Mouse (Mus musculus) C2C12 (cell line): ENCODE data around the gene Dnah14.

Experiments
- CEBPB ChIP-seq: IDR thresholded peaks from one replicate; pipeline ENCODE4 v1.6.1; 2011; ENCODE audit warnings: low read depth, mild to moderate bottlenecking, control low read depth, moderate library complexity
- CTCF ChIP-seq: IDR thresholded peaks from one replicate; pipeline ENCODE4 v1.5.1; 2011; ENCODE audit not compliant: control insufficient read depth, insufficient read depth, insufficient read length
- FOSL1 ChIP-seq: IDR thresholded peaks from one replicate; pipeline ENCODE4 v1.8.0; 2011; ENCODE audit warnings: mild to moderate bottlenecking, low read length; ENCODE audit not compliant: poor library complexity, insufficient read depth, severe bottlenecking
- MAX ChIP-seq: IDR thresholded peaks from one replicate; pipeline ENCODE4 v1.6.1; 2011; ENCODE audit warnings: mild to moderate bottlenecking, control low read depth
- MYOD1 ChIP-seq: IDR thresholded peaks from one replicate; pipeline ENCODE4 v1.6.1; 2011; ENCODE audit warnings: low read depth; ENCODE audit not compliant: control insufficient read depth, insufficient read length
- MYOG ChIP-seq: IDR thresholded peaks from one replicate; pipeline ENCODE4 v1.6.1; 2011; ENCODE audit not compliant: control insufficient read depth, insufficient read length; ENCODE audit errors: extremely low read depth
- USF1 ChIP-seq: IDR thresholded peaks from one replicate; pipeline ENCODE4 v1.6.1; 2011; ENCODE audit warnings: low read depth, mild to moderate bottlenecking, control low read depth, moderate library complexity

GRCm38 (mm10) chr1:181863431-181863830, 287.1 kb downstream of the Dnah14 start:
- TF ChIP-seq CTCF (no peak), MYOD1 (no peak), MAX (no peak), CEBPB (no peak), FOSL1 (no peak), MYOG (no peak), USF1 (no peak)
